Mouse (Mus musculus) left cerebral cortex, postnatal 36 days (tissue): ENCODE measurements at regions not wholly inside any gene's neighbourhood (a gene's known extent, or its start where the extent isn't known, plus 50 kb on each side); places are given as distances from the start of the nearest gene placed in this dataset.
"Not testable (repeated sequence)": the region's sequence is repeated elsewhere in the genome, so short reads cannot be mapped to it uniquely, and the experiment has no call there.

Experiments used
- DNase-seq, 2 experiments: peaks; one replicate each; pipeline ENCODE4 v3.0.0; 2021 to 2022; ENCODE audit warnings: low spot score in 2 of 2, mixed read lengths in 1 of 2
- intact Hi-C: fragments of 180-260 bp; cut with DNase I; formaldehyde crosslinking; loops from one replicate; pipeline ENCODE4 v1.15.1; 2025

GRCm38 (mm10) chr7:73069352-73069751 lies 306.0 kb upstream of the Rgma start:
- intact Hi-C loops = no loop called here
- DNase-seq = no peak

GRCm38 (mm10) chr7:73075391-73075790 lies 299.9 kb upstream of the Rgma start:
- DNase-seq, intact Hi-C loops: not testable (repeated sequence)

- intact Hi-C loops = no loop called here
- peak in 1 of 2 experiments; percentile 12 for DNase-seq
These were observed 287.7 kb upstream of the Rgma start for GRCm38 (mm10) chr7:73087496-73088185.

- intact Hi-C loops = no loop called here
- DNase-seq = no peak
These were observed 287.0 kb upstream of the Rgma start for GRCm38 (mm10) chr7:73088321-73088720.

- DNase-seq = no peak
- intact Hi-C loops = no loop called here
These were observed 283.6 kb upstream of the Rgma start for GRCm38 (mm10) chr7:73091758-73092157.

- intact Hi-C loops = no loop called here
- no peak for DNase-seq
These were observed 281.2 kb upstream of the Rgma start for GRCm38 (mm10) chr7:73094059-73094458.

- intact Hi-C loops = no loop called here
- DNase-seq = no peak
These were observed 256.4 kb upstream of the Rgma start for GRCm38 (mm10) chr7:73118871-73119270.

GRCm38 (mm10) chr7:73120276-73120675 lies 255.0 kb upstream of the Rgma start:
- no peak for DNase-seq
- intact Hi-C loops = no loop called here

- intact Hi-C loops = no loop called here
- no peak for DNase-seq
These were observed 250.3 kb upstream of the Rgma start for GRCm38 (mm10) chr7:73124976-73125375.

- no peak for DNase-seq
- intact Hi-C loops = no loop called here
These were observed 249.4 kb upstream of the Rgma start for GRCm38 (mm10) chr7:73125864-73126263.

GRCm38 (mm10) chr7:73135786-73136185 lies 239.5 kb upstream of the Rgma start:
- DNase-seq = no peak
- intact Hi-C loops = no loop called here

- DNase-seq = no peak
- intact Hi-C loops = no loop called here
These were observed 237.0 kb upstream of the Rgma start for GRCm38 (mm10) chr7:73138269-73138668.

- intact Hi-C loops = no loop called here
- DNase-seq = no peak
These were observed 236.3 kb upstream of the Rgma start for GRCm38 (mm10) chr7:73138861-73139493.

GRCm38 (mm10) chr7:73139901-73140300 lies 235.4 kb upstream of the Rgma start:
- intact Hi-C loops = no loop called here
- no peak for DNase-seq

GRCm38 (mm10) chr7:73141167-73141566 lies 234.1 kb upstream of the Rgma start:
- no peak for DNase-seq
- intact Hi-C loops = no loop called here

- intact Hi-C loops = no loop called here
- DNase-seq = no peak
These were observed 231.4 kb upstream of the Rgma start for GRCm38 (mm10) chr7:73143902-73144301.

- no peak for DNase-seq
- intact Hi-C loops = no loop called here
These were observed 230.5 kb upstream of the Rgma start for GRCm38 (mm10) chr7:73144846-73145245.

- intact Hi-C loops = no loop called here
- DNase-seq = no peak
These were observed 228.1 kb upstream of the Rgma start for GRCm38 (mm10) chr7:73147251-73147650.

GRCm38 (mm10) chr7:73150436-73150835 lies 224.9 kb upstream of the Rgma start:
- DNase-seq = no peak
- intact Hi-C loops = no loop called here

- intact Hi-C loops = no loop called here
- DNase-seq = no peak
These were observed 223.5 kb upstream of the Rgma start for GRCm38 (mm10) chr7:73151586-73152467.

- DNase-seq = no peak
- intact Hi-C loops = no loop called here
These were observed 221.6 kb upstream of the Rgma start for GRCm38 (mm10) chr7:73153668-73154067.
